Mouse (Mus musculus) lung, adult 2 months (tissue): ENCODE measurements around the gene Map3k4.

Experiments
- CTCF ChIP-seq: fragments of 200-500 bp; IDR thresholded peaks from 2 replicates; pipeline ENCODE4 v1.5.1; 2011; ENCODE audit warnings: mild to moderate bottlenecking, low read length, control low read depth; ENCODE audit not compliant: insufficient read depth
- POLR2A ChIP-seq: fragments of 200-500 bp; IDR thresholded peaks from 2 replicates; pipeline ENCODE4 v1.6.1; 2011; ENCODE audit warnings: low read depth, mild to moderate bottlenecking, control low read depth, low read length, borderline replicate concordance; ENCODE audit errors: extremely low read depth

- no peak for TF ChIP-seq POLR2A
- no peak for TF ChIP-seq CTCF
These were observed 132.3 kb downstream of the Map3k4 start for GRCm38 (mm10) chr17:12186341-12186740.
